Mouse (Mus musculus) hindbrain, embryonic 10.5 days (tissue): ENCODE results near the gene Ltbp3. TPM values are rescaled to one million over a fixed set of nuclear protein-coding genes. Genes with fewer than 3 reads are reported as not detected.
A peak's percentile ranks its signal among the peaks of the same experiment; 100 is the strongest.

Source experiments
- DNase-seq: peaks from one replicate; pipeline ENCODE4 v3.0.0-alpha.2; 2017; ENCODE audit warnings: low spot score
- H3K27ac ChIP-seq: fragments of 300-500 bp; sonication (generic); 2 replicates; pipeline ENCODE4 v1.5.1; 2016; ENCODE audit warnings: mild to moderate bottlenecking, moderate library complexity
- H3K27me3 ChIP-seq: fragments of 300-500 bp; sonication (generic); 2 replicates; pipeline ENCODE4 v1.6.1; 2016; ENCODE audit warnings: mild to moderate bottlenecking; ENCODE audit not compliant: poor library complexity, insufficient read depth, severe bottlenecking
- H3K36me3 ChIP-seq: fragments of 300-500 bp; sonication (generic); 2 replicates; pipeline ENCODE4 v1.6.1; 2016; ENCODE audit warnings: mild to moderate bottlenecking, moderate library complexity
- H3K4me1 ChIP-seq: fragments of 300-500 bp; sonication (generic); replicated peaks from 2 replicates; pipeline ENCODE4 v1.6.1; 2016; ENCODE audit warnings: mild to moderate bottlenecking
- H3K4me3 ChIP-seq: fragments of 300-500 bp; sonication (generic); 2 replicates; pipeline ENCODE4 v1.5.1; 2016; ENCODE audit warnings: mild to moderate bottlenecking, moderate library complexity
- H3K9me3 ChIP-seq: fragments of 300-500 bp; sonication (generic); 2 replicates; pipeline ENCODE4 v1.6.1; 2016; ENCODE audit warnings: mild to moderate bottlenecking, moderate library complexity
- WGBS: fragments of 180-500 bp; shearing (Covaris S2); methylation state at CpG from one replicate; pipeline ENCODE4 v1.1.7; 2016; 5-methylcytosine and 5-hydroxymethylcytosine counted together
- polyA plus RNA-seq: library from polyadenylated mRNA; unstranded; fragments of >200 nt; fragmentation: Nextera tagmentation; extraction: Ambion mirVana; gene quantifications from 2 replicates; pipeline ENCODE4 v1.2.1, GENCODE M21; 2016

The Ltbp3 gene
- polyA plus RNA-seq, 1 experiment from 2014 or later = 6.9 TPM

- WGBS = 2% methylated on average over 64 of the region's 64 CpGs
- Histone ChIP-seq H3K4me3 (peak within 1 kb of the TSS; percentile 95), H3K27me3 (no peaks in the 10 kb centered on the region), H3K9me3 (no peaks in the 10 kb centered on the region), H3K4me1 (peaks cover 24% of the 10 kb centered on the region), H3K27ac (peak within 1 kb of the TSS; percentile 95), H3K36me3 (peaks cover 40% of the 10 kb centered on the region)
- peak; percentile 96 for DNase-seq
Measured at GRCm38 (mm10) chr19:5770925-5771860, 30.5 kb downstream of the Ltbp3 start, which contains the start of gene Scyl1. Scyl1 (minus strand) TSS chr19:5771419.

- no peaks in the 10 kb centered on the region for H3K27me3 ChIP-seq
- WGBS = 82% methylated on average over 9 of the region's 9 CpGs
- H3K27ac ChIP-seq = no peak overlapping the region
- H3K36me3 ChIP-seq = no peaks in the 10 kb centered on the region
- no peaks in the 10 kb centered on the region for H3K9me3 ChIP-seq
- DNase-seq = no peak
- H3K4me1 ChIP-seq = no peaks in the 10 kb centered on the region
- no peak overlapping the region for H3K4me3 ChIP-seq
Measured at GRCm38 (mm10) chr19:5777387-5778032, 36.8 kb downstream of the Ltbp3 start.

GRCm38 (mm10) chr19:5778312-5778711 is 37.6 kb downstream of the Ltbp3 start:
- Histone ChIP-seq H3K27me3 (no peaks in the 10 kb centered on the region), H3K9me3 (no peaks in the 10 kb centered on the region), H3K4me3 (no peak overlapping the region), H3K4me1 (no peaks in the 10 kb centered on the region), H3K27ac (no peak overlapping the region), H3K36me3 (no peaks in the 10 kb centered on the region)
- WGBS = 46% methylated on average over 8 of the region's 8 CpGs
- no peak for DNase-seq

DNA sequence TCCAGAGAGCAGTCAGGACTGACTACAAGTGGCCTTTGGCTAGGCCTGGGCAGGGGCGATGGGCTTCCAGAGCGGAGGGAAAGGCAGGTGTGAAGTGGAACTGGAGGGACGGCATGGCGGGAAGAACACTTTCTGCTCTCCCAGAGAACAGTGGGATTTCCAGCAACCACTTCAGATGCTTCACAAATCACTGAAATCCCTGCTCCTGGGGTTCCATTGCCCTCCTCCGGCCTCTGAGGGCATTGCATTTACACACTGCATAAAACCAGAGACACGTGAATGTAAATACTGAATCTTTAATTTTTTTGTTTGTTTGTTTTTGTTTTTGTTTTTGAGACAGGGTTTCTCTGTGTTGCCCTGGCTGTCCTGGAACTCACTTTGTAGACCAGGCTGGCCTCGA is 39.5 kb downstream of the Ltbp3 start:
- H3K4me1 ChIP-seq = no peaks in the 10 kb centered on the region
- WGBS = 63% methylated on average over 7 of the region's 7 CpGs
- H3K27ac ChIP-seq = no peak overlapping the region
- H3K27me3 ChIP-seq = no peaks in the 10 kb centered on the region
- peak; percentile 21 for DNase-seq
- no peak overlapping the region for H3K4me3 ChIP-seq
- H3K9me3 ChIP-seq = no peaks in the 10 kb centered on the region
- no peaks in the 10 kb centered on the region for H3K36me3 ChIP-seq

- no peaks in the 10 kb centered on the region for H3K9me3 ChIP-seq
- H3K4me1 ChIP-seq = peaks cover 1% of the 10 kb centered on the region; the same call in 1 of the 2 replicates
- H3K27me3 ChIP-seq = no peaks in the 10 kb centered on the region
- DNase-seq = no peak
- no peak overlapping the region for H3K4me3 ChIP-seq
- H3K27ac ChIP-seq = no peak overlapping the region
- 88% methylated on average over 6 of the region's 6 CpGs for WGBS
- H3K36me3 ChIP-seq = no peaks in the 10 kb centered on the region
Measured at GRCm38 (mm10) chr19:5781532-5781931, 40.8 kb downstream of the Ltbp3 start.

DNA sequence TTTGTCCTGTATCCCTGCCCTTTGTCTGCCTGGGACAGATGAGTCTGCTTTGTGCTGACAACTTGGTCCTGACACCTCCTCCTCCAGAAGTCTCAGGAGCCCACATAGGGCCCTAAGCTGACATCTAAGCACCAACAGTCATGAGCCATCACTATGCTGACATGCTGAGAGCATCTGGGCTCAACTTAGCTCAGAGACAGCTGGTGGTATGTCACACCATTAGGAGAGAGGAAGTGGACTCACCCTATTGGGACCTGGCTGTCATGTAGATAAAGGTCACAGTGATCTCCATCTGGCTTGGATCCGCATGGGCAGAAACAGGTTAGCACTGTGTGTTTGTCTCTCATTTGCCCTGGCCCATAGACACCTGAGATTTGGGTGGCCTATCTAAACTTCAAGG is 41.4 kb downstream of the Ltbp3 start:
- H3K27ac ChIP-seq = no peak overlapping the region
- H3K36me3 ChIP-seq = no peaks in the 10 kb centered on the region
- H3K4me3 ChIP-seq = no peak overlapping the region
- no peaks in the 10 kb centered on the region for H3K9me3 ChIP-seq
- 81% methylated on average over 1 of the region's 1 CpGs for whole genome bisulfite sequencing
- DNase-seq = no peak
- peaks cover 5% of the 10 kb centered on the region; the same call in 1 of the 2 replicates for H3K4me1 ChIP-seq
- H3K27me3 ChIP-seq = no peaks in the 10 kb centered on the region

- Histone ChIP-seq H3K27me3 (no peaks in the 10 kb centered on the region), H3K4me1 (peaks cover 9% of the 10 kb centered on the region; the same call in 1 of the 2 replicates), H3K4me3 (no peak overlapping the region), H3K27ac (no peak overlapping the region), H3K9me3 (no peaks in the 10 kb centered on the region), H3K36me3 (no peaks in the 10 kb centered on the region)
- 67% methylated on average over 10 of the region's 10 CpGs for WGBS
- DNase-seq = no peak
Measured at GRCm38 (mm10) chr19:5784958-5785577, 44.4 kb downstream of the Ltbp3 start.

DNA sequence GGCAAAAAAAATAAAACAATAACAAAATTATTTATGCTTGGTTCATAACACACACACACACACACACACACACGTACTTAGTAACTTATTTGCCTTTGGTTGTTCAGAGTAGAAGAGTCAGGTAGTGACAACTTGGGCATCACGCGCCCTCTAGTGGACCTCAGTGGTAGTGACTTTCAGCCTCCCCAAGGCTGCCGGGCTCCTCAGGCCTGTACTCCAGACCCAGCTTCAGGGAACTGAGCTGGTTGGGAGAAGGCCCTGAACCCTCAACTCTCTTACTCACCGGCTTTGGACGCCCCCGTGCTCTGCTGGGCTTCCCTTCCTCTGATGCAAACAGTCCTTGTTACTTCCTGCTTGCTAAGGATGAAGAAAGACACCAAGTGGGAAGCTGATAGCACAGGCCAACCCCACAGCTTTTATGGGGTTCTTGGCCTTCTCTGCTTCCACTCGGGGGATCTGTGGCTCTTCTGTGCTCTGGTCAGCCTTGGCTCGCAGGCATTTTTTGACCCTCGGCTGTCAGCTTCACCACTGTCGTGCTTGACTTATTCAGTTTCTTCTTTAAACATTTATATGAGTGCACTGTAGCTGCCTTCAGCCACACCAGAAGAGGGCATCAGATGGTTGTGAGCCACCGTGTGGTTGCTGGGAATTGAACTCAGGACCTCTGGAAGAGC is 45.9 kb downstream of the Ltbp3 start:
- WGBS = 13% methylated on average over 12 of the region's 12 CpGs
- H3K4me3 ChIP-seq = 0 out of 2 replicates have a peak overlapping the region, but pooled peaks have one; percentile 11
- no peak overlapping the region for H3K27ac ChIP-seq
- no peaks in the 10 kb centered on the region for H3K27me3 ChIP-seq
- H3K4me1 ChIP-seq = peaks cover 9% of the 10 kb centered on the region; the same call in 1 of the 2 replicates
- peak; percentile 88 for DNase-seq
- H3K36me3 ChIP-seq = no peaks in the 10 kb centered on the region
- H3K9me3 ChIP-seq = no peaks in the 10 kb centered on the region

DNA sequence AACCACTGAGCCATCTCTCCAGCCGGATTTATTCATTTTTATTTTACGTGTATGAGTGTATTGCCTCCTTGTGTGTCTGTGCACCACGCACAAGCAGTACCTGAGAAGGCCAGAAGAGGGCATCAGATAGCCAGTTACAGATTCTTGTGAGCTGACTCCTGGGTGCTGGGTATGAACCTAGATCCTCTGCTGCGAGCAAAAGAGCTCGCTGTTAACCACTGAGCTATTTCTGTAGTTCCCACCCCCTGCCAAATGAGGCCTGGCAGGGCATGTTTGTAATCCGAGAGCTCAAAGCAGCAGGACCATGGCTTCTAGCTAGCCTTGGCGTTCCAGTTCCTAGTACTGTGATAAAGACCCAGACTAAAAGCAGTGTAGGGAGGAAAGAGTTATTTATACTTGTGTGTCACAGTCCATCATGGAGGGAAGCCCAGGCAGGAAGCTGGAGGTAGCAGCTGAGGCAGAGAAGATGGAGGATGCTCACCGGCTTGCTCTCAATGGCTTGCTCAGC is 46.5 kb downstream of the Ltbp3 start:
- 14% methylated on average over 8 of the region's 8 CpGs for WGBS

DNA sequence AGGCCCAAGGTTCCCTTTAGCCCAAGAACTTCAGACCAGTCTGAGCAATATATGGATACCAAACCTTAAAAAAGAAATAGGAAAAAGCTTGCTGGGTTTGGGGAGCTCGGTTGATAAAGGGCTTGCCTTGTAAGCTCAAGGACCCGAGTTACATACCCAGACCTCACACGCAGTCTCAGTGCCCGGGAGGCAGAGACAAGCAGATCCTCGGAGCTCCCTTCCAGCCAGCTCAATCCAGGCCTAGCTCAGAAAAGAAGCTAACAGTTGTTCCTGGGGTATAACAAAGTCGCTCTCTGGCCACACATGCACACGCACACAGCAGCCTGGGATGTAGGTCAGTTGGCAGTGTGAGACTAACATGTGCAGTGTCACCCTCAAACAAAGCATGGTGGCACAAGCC is 47.2 kb downstream of the Ltbp3 start:
- Histone ChIP-seq H3K4me3 (no peak overlapping the region), H3K27ac (no peak overlapping the region), H3K27me3 (no peaks in the 10 kb centered on the region), H3K4me1 (peaks cover 9% of the 10 kb centered on the region; the same call in 1 of the 2 replicates), H3K9me3 (no peaks in the 10 kb centered on the region), H3K36me3 (no peaks in the 10 kb centered on the region)
- DNase-seq = no peak
- WGBS = 86% methylated on average over 7 of the region's 7 CpGs

More for the DNA sequence above, 46.5 kb downstream of the Ltbp3 start:
- Histone ChIP-seq H3K9me3 (no peaks in the 10 kb centered on the region), H3K4me1 (peaks cover 9% of the 10 kb centered on the region; the same call in 1 of the 2 replicates), H3K4me3 (no peak overlapping the region), H3K27me3 (no peaks in the 10 kb centered on the region), H3K36me3 (no peaks in the 10 kb centered on the region), H3K27ac (peak overlapping the region; percentile 16; the same call in 1 of the 2 replicates)
- peak; percentile 89 for DNase-seq

GRCm38 (mm10) chr19:5788620-5789019 is 47.9 kb downstream of the Ltbp3 start:
- peaks cover 12% of the 10 kb centered on the region; the same call in 1 of the 2 replicates for H3K4me1 ChIP-seq
- 85% methylated on average over 7 of the region's 7 CpGs for WGBS
- H3K27ac ChIP-seq = no peak overlapping the region
- no peaks in the 10 kb centered on the region for H3K9me3 ChIP-seq
- H3K36me3 ChIP-seq = no peaks in the 10 kb centered on the region
- H3K4me3 ChIP-seq = no peak overlapping the region
- no peaks in the 10 kb centered on the region for H3K27me3 ChIP-seq
- DNase-seq = no peak

- Histone ChIP-seq H3K9me3 (no peaks in the 10 kb centered on the region), H3K36me3 (no peaks in the 10 kb centered on the region), H3K27me3 (no peaks in the 10 kb centered on the region), H3K27ac (no peak overlapping the region), H3K4me1 (peaks cover 12% of the 10 kb centered on the region; the same call in 1 of the 2 replicates), H3K4me3 (no peak overlapping the region)
- WGBS = 75% methylated on average over 5 of the region's 5 CpGs
- no peak for DNase-seq
Measured at GRCm38 (mm10) chr19:5789066-5789465, 48.4 kb downstream of the Ltbp3 start.
